Mouse (Mus musculus): Measurements from ENCODE around the gene F2rl2.

DNA sequence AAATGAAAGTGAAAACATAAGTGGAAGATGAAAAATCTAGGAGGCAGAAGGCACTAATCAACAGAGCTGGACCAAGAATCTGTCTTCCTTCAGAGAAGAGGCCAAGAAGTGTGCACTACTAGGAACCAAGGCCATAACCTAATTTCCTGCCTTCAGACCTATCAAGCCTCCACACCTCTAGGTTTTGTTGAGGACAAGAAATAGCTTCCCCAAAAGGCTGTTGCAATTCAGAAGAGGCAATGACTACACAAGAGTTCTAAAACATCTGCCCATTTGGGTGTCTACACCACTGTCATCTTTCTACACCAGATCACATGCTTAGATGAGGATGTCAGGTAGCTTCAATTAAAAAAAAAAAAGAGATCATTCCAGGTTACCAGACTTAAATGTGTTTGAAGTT, 15.4 kb downstream of the F2rl2 start:
- TF ChIP-seq GATA1 (IDR thresholded peaks at IDR 0.05; ENCODE audit: borderline replicate concordance, low read length) = no peak
- TF ChIP-seq FLI1 (IDR thresholded peaks at IDR 0.05; ENCODE audit: low read length) = no peak
